Mouse (Mus musculus) megakaryocyte, embryonic 14.5 days (primary cell): ENCODE results near the gene Ccdc9.

Source experiments
- FLI1 ChIP-seq: IDR thresholded peaks from 2 replicates; pipeline ENCODE4 v1.6.1; 2012; ENCODE audit warnings: low read length, inconsistent platforms, mixed read lengths
- GATA1 ChIP-seq: IDR thresholded peaks from 3 replicates; pipeline ENCODE4 v1.6.1; 2012; ENCODE audit warnings: mixed read lengths, low read length, inconsistent platforms, borderline replicate concordance

- no peak for TF ChIP-seq GATA1
- TF ChIP-seq FLI1, result peak; percentile 94
Measured at GRCm38 (mm10) chr7:16312672-16313311, 26.2 kb upstream of the Ccdc9 start.
